Mouse (Mus musculus) MEL (cell line): Measurements from ENCODE around the gene Btbd6. TPM values are rescaled to one million over a fixed set of nuclear protein-coding genes. Genes with fewer than 3 reads are reported as not detected.
A peak's percentile ranks its signal among the peaks of the same experiment; 100 is the strongest.

ENCODE experiments used
- DNase-seq: peaks from one replicate; pipeline ENCODE4 v3.0.0; 2011; ENCODE audit warnings: low read depth, low spot score
- H3K27ac ChIP-seq: 2 replicates; pipeline ENCODE4 v1.5.1; 2012; ENCODE audit warnings: low read depth, mild to moderate bottlenecking, control low read depth, low read length, moderate library complexity; ENCODE audit not compliant: control insufficient read depth
- H3K27me3 ChIP-seq, 2 experiments: fragments of 150-350 bp in 1 of 2; sonication (generic) in 1 of 2; 2 replicates each; pipeline ENCODE4 v1.6.1; 2012; ENCODE audit warnings: low read length in 2 of 2, mild to moderate bottlenecking in 2 of 2, improper control_type of control experiment in 1 of 2, moderate library complexity in 1 of 2; ENCODE audit not compliant: insufficient read depth in 2 of 2, control insufficient read depth in 1 of 2
- H3K36me3 ChIP-seq, 2 experiments: 2 replicates each; pipeline ENCODE4 v1.6.1; 2012 to 2014; ENCODE audit warnings: low read length in 2 of 2, improper control_type of control experiment in 1 of 2, inconsistent platforms in 1 of 2, mild to moderate bottlenecking in 1 of 2; ENCODE audit not compliant: insufficient read depth in 2 of 2, control insufficient read depth in 1 of 2
- H3K4me1 ChIP-seq, 2 experiments: fragments of 150-350 bp in 1 of 2; sonication (generic) in 1 of 2; 2 replicates each; pipeline ENCODE4 v1.6.1; 2012; ENCODE audit warnings: low read length in 2 of 2, improper control_type of control experiment in 1 of 2, mild to moderate bottlenecking in 1 of 2; ENCODE audit not compliant: insufficient read depth in 2 of 2, control insufficient read depth in 1 of 2
- H3K4me3 ChIP-seq, 2 experiments: fragments of 150-350 bp in 1 of 2; sonication (generic) in 1 of 2; 2 replicates each; pipeline ENCODE4 v1.5.1; 2012; ENCODE audit warnings: low read depth in 2 of 2, low read length in 2 of 2, mild to moderate bottlenecking in 2 of 2, moderate library complexity in 2 of 2, control low read depth in 1 of 2, improper control_type of control experiment in 1 of 2; ENCODE audit not compliant: control insufficient read depth in 1 of 2, insufficient read depth in 1 of 2
- H3K79me2 ChIP-seq: 2 replicates; pipeline ENCODE4 v1.6.1; 2012; ENCODE audit warnings: mild to moderate bottlenecking, low read length, moderate library complexity; ENCODE audit not compliant: control insufficient read depth, poor library complexity, insufficient read depth
- H3K9ac ChIP-seq: 2 replicates; pipeline ENCODE4 v1.6.1; 2012; ENCODE audit warnings: low read depth, mild to moderate bottlenecking, control low read depth, low read length, moderate library complexity; ENCODE audit not compliant: control insufficient read depth, poor library complexity, severe bottlenecking
- H3K9me3 ChIP-seq: fragments of 150-350 bp; sonication (generic); replicated peaks from 2 replicates; pipeline ENCODE4 v1.6.1; 2012; ENCODE audit warnings: mild to moderate bottlenecking, low read length, improper control_type of control experiment, moderate library complexity; ENCODE audit not compliant: insufficient read depth
- BHLHE40 ChIP-seq: IDR thresholded peaks from 2 replicates; pipeline ENCODE4 v1.6.1; 2012; ENCODE audit warnings: low read depth, mild to moderate bottlenecking, inconsistent platforms, low read length, improper control_type of control experiment, borderline replicate concordance
- CHD2 ChIP-seq: IDR thresholded peaks from 2 replicates; pipeline ENCODE4 v1.6.1; 2011; ENCODE audit warnings: low read length, improper control_type of control experiment
- ELF1 ChIP-seq: IDR thresholded peaks from 2 replicates; pipeline ENCODE4 v1.6.1; 2014; ENCODE audit warnings: low read depth, mild to moderate bottlenecking, inconsistent platforms, low read length, improper control_type of control experiment, moderate library complexity
- EP300 ChIP-seq, 2 experiments: IDR thresholded peaks; 2 replicates each; pipeline ENCODE4 v1.6.1; 2011; ENCODE audit warnings: improper control_type of control experiment in 2 of 2, low read length in 2 of 2, low read depth in 1 of 2, mild to moderate bottlenecking in 1 of 2
- ETS1 ChIP-seq: IDR thresholded peaks from 2 replicates; pipeline ENCODE4 v1.6.1; 2012; ENCODE audit warnings: low read depth, mild to moderate bottlenecking, inconsistent platforms, low read length, improper control_type of control experiment, moderate library complexity
- JUND ChIP-seq: IDR thresholded peaks from 2 replicates; pipeline ENCODE4 v1.6.1; 2011; ENCODE audit warnings: low read depth, mild to moderate bottlenecking, improper control_type of control experiment, low read length
- KAT2A ChIP-seq: conservative IDR thresholded peaks from 2 replicates; pipeline ENCODE4 v1.6.1; 2012; ENCODE audit warnings: low read depth, low read length, improper control_type of control experiment, inconsistent platforms
- MAX ChIP-seq: IDR thresholded peaks from 2 replicates; pipeline ENCODE4 v1.6.1; 2011; ENCODE audit warnings: low read length, improper control_type of control experiment
- MAZ ChIP-seq: IDR thresholded peaks from 2 replicates; pipeline ENCODE4 v1.6.1; 2012; ENCODE audit warnings: low read depth, mild to moderate bottlenecking, inconsistent platforms, low read length, improper control_type of control experiment
- MXI1 ChIP-seq: IDR thresholded peaks from 2 replicates; pipeline ENCODE4 v1.6.1; 2011; ENCODE audit warnings: mild to moderate bottlenecking, low read depth, low read length, improper control_type of control experiment
- MYB ChIP-seq: IDR thresholded peaks from 2 replicates; pipeline ENCODE4 v1.6.1; 2011; ENCODE audit warnings: mild to moderate bottlenecking, low read depth, low read length, improper control_type of control experiment
- MYC ChIP-seq: IDR thresholded peaks from 2 replicates; pipeline ENCODE4 v1.6.1; 2011; ENCODE audit warnings: low read depth, mild to moderate bottlenecking, low read length, improper control_type of control experiment, moderate library complexity
- NELFE ChIP-seq: IDR thresholded peaks from 2 replicates; pipeline ENCODE4 v1.6.1; 2011; ENCODE audit warnings: low read depth, low read length, improper control_type of control experiment
- POLR2A ChIP-seq, 2 experiments: IDR thresholded peaks; 2 replicates each; pipeline ENCODE4 v1.6.1; 2011 to 2012; ENCODE audit warnings: low read length in 2 of 2, mild to moderate bottlenecking in 2 of 2, control low read depth in 1 of 2, improper control_type of control experiment in 1 of 2, low read depth in 1 of 2, moderate library complexity in 1 of 2; ENCODE audit not compliant: control insufficient read depth in 1 of 2, insufficient read depth in 1 of 2, poor library complexity in 1 of 2
- POLR2AphosphoS5 ChIP-seq: IDR thresholded peaks from 2 replicates; pipeline ENCODE4 v1.6.1; 2012; ENCODE audit warnings: low read depth, borderline replicate concordance, mild to moderate bottlenecking, inconsistent platforms, low read length, moderate library complexity, mixed read lengths
- SIN3A ChIP-seq: IDR thresholded peaks from 2 replicates; pipeline ENCODE4 v1.6.1; 2012; ENCODE audit warnings: low read length, improper control_type of control experiment, inconsistent platforms
- TAL1 ChIP-seq: IDR thresholded peaks from 2 replicates; pipeline ENCODE4 v1.6.1; 2012; ENCODE audit warnings: mild to moderate bottlenecking, inconsistent platforms, low read length, moderate library complexity, mixed read lengths
- USF1 ChIP-seq: IDR thresholded peaks from 2 replicates; pipeline ENCODE4 v1.6.1; 2014; ENCODE audit warnings: low read depth, mild to moderate bottlenecking, inconsistent platforms, low read length, improper control_type of control experiment, moderate library complexity
- USF2 ChIP-seq, 2 experiments: IDR thresholded peaks; 2 replicates each; pipeline ENCODE4 v1.6.1; 2011 to 2012; ENCODE audit warnings: improper control_type of control experiment in 2 of 2, low read length in 2 of 2, borderline replicate concordance in 1 of 2, inconsistent platforms in 1 of 2, low read depth in 1 of 2, mild to moderate bottlenecking in 1 of 2; ENCODE audit not compliant: insufficient read depth in 1 of 2
- ZC3H11A ChIP-seq: IDR thresholded peaks from 2 replicates; pipeline ENCODE4 v1.6.1; 2012; ENCODE audit warnings: low read depth, mild to moderate bottlenecking, inconsistent platforms, low read length, improper control_type of control experiment
- ZKSCAN1 ChIP-seq: IDR thresholded peaks from 2 replicates; pipeline ENCODE4 v1.6.1; 2012; ENCODE audit warnings: low read depth, mild to moderate bottlenecking, inconsistent platforms, low read length, improper control_type of control experiment, moderate library complexity
- ZMIZ1 ChIP-seq: IDR thresholded peaks from 2 replicates; pipeline ENCODE4 v1.6.1; 2012; ENCODE audit warnings: low read depth, mild to moderate bottlenecking, inconsistent platforms, low read length, improper control_type of control experiment, moderate library complexity
- polyA plus RNA-seq, 2 experiments: library from polyadenylated mRNA; stranded (reverse) in 1 of 2; unstranded in 1 of 2; fragments of >175 nt in 1 of 2; fragments of >200 nt in 1 of 2; gene quantifications; 2 replicates each; pipeline versions ENCODE4 v1.2.1 to v1.2.4; 2012; ENCODE audit warnings: low replicate concordance in 2 of 2, low read depth in 1 of 2; ENCODE audit not compliant: insufficient read length in 2 of 2, insufficient read depth in 1 of 2, missing spikeins in 1 of 2
- total RNA-seq: library from RNA; depleted of rRNA; stranded (reverse); fragments of 300-350 nt; gene quantifications from 2 replicates; pipeline ENCODE4 v1.2.3, GENCODE M21; 2012

Btbd6 gene
- total and polyA plus RNA-seq, 3 experiments, result 1.8 to 3.0 TPM; not detected in 1

DNA sequence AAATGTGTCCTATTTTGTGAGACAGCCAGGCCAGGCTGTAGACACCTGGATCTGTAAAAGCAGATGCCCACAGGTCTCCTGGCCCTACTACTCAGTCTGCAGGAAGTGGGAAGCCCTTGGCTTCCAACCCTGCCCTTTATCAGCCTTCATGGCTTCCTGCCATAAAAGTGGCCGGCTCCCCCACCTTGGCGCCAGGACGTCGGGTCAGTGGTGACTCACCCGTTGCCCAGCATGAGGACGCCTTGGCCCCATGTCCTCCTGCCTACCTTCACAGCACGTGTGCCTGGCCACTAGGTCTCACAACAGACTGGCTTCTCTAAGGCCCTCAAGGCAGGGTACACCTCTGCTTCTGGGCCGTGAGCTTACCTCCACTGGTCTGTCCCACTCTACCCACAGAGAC, 23.8 kb upstream of the Btbd6 start:
- no peak for DNase-seq
- H3K79me2 ChIP-seq, result no peaks in the 10 kb centered on the region; the same call in 1 of the 2 replicates
- H3K9me3 ChIP-seq, result no peaks in the 10 kb centered on the region
- H3K4me1 ChIP-seq, result peaks cover 14 to 30% of the 10 kb centered on the region in 2 experiments
- H3K4me3 ChIP-seq, result no peak overlapping the region
- H3K36me3 ChIP-seq, result peaks cover 0 to 18% of the 10 kb centered on the region in 2 experiments; a peak in 2 of 4 replicates
- no peaks in the 10 kb centered on the region for H3K27me3 ChIP-seq
- H3K9ac ChIP-seq, result peak overlapping the region; percentile 2
- H3K27ac ChIP-seq, result no peak overlapping the region
- TF ChIP-seq BHLHE40 (peak; percentile 52), MYC (peak; percentile 57; the same call in 1 of the 2 replicates), MYB (no peak), POLR2AphosphoS5 (peak; percentile 93; the same call in 1 of the 2 replicates), NELFE (peak; percentile 24; the same call in 1 of the 2 replicates), USF2 (IDR thresholded peaks at IDR 0.05; ENCODE audit: borderline replicate concordance in 1 of 2, insufficient read depth in 1 of 2, low read depth in 1 of 2, low read length in 2 of 2) (no peak), JUND (0 out of 2 replicates have a peak, but pooled peaks have one; percentile 66), ZC3H11A (0 out of 2 replicates have a peak, but pooled peaks have one; percentile 15), ZMIZ1 (peak; percentile 83; the same call in 1 of the 2 replicates), MAX (peak; percentile 34; the same call in 1 of the 2 replicates), ELF1 (no peak), KAT2A (no peak), TAL1 (peak; percentile 23; the same call in 1 of the 2 replicates), POLR2A (IDR thresholded peaks at IDR 0.05; ENCODE audit: control insufficient read depth in 1 of 2, insufficient read depth in 1 of 2, low read depth in 1 of 2, low read length in 2 of 2, poor library complexity in 1 of 2) (peak in 1 of 2 experiments; percentile 34; a peak in 1 of 4 replicates), SIN3A (peak; percentile 40; the same call in 1 of the 2 replicates), USF1 (peak; percentile 3; the same call in 1 of the 2 replicates), MXI1 (peak; percentile 47; the same call in 1 of the 2 replicates), EP300 (IDR thresholded peaks at IDR 0.05; ENCODE audit: low read depth in 1 of 2, low read length in 2 of 2) (peak; percentile 31 to 58; a peak in 3 of 4 replicates), CHD2 (peak; percentile 24; the same call in 1 of the 2 replicates), ZKSCAN1 (no peak), ETS1 (0 out of 2 replicates have a peak, but pooled peaks have one; percentile 48), MAZ (0 out of 2 replicates have a peak, but pooled peaks have one; percentile 10)
